Mouse (Mus musculus) forebrain, embryonic 14.5 days (tissue): ENCODE data around the gene Hnrnpf. TPM values are rescaled to one million over a fixed set of nuclear protein-coding genes. Genes with fewer than 3 reads are reported as not detected.
A peak's percentile ranks its signal among the peaks of the same experiment; 100 is the strongest.

Source experiments
- ATAC-seq: fragments of 200-750 bp; cut with Nextera tagmentation; 2 replicates; pipeline ENCODE4 v1.8.0; 2017; ENCODE audit warnings: mild to moderate bottlenecking, moderate library complexity
- DNase-seq: peaks from one replicate; pipeline ENCODE4 v3.0.0-alpha.2; 2015; ENCODE audit warnings: low spot score
- H3K27ac ChIP-seq: fragments of 300-500 bp; sonication (generic); 2 replicates; pipeline ENCODE4 v1.5.1; 2014; ENCODE audit warnings: low read depth, mild to moderate bottlenecking, control low read depth, low read length, moderate library complexity
- H3K27me3 ChIP-seq: fragments of 300-500 bp; sonication (generic); replicated peaks from 2 replicates; pipeline ENCODE4 v1.6.1; 2014; ENCODE audit warnings: low read length, control low read depth, mixed read lengths; ENCODE audit not compliant: control insufficient read depth, insufficient read depth
- H3K36me3 ChIP-seq: fragments of 300-500 bp; sonication (generic); 2 replicates; pipeline ENCODE4 v1.6.1; 2014; ENCODE audit warnings: low read length, control low read depth; ENCODE audit not compliant: control insufficient read depth, insufficient read depth
- H3K4me1 ChIP-seq: fragments of 300-500 bp; sonication (generic); 2 replicates; pipeline ENCODE4 v1.6.1; 2014; ENCODE audit warnings: antibody characterized with exemption, low read length, control low read depth; ENCODE audit not compliant: control insufficient read depth, insufficient read depth
- H3K4me2 ChIP-seq: fragments of 300-500 bp; sonication (generic); 2 replicates; pipeline ENCODE4 v1.6.1; 2014; ENCODE audit warnings: mild to moderate bottlenecking, control low read depth, low read length
- H3K4me3 ChIP-seq: fragments of 300-500 bp; sonication (generic); 2 replicates; pipeline ENCODE4 v1.5.1; 2014; ENCODE audit warnings: low read depth, low read length, control low read depth
- H3K9ac ChIP-seq: fragments of 300-500 bp; sonication (generic); 2 replicates; pipeline ENCODE4 v1.6.1; 2014; ENCODE audit warnings: mild to moderate bottlenecking, low read length, control low read depth, moderate library complexity
- H3K9me3 ChIP-seq: fragments of 300-500 bp; sonication (generic); replicated peaks from 2 replicates; pipeline ENCODE4 v1.6.1; 2016; ENCODE audit warnings: low read length, control low read depth, mixed read lengths; ENCODE audit not compliant: control insufficient read depth
- WGBS: fragments of 180-500 bp; shearing (Covaris S2); extraction: QIAGEN DNeasy Blood & Tissue Kit; methylation state at CpG from one replicate; pipeline ENCODE4 v1.1.7; 2014; 5-methylcytosine and 5-hydroxymethylcytosine counted together
- polyA plus RNA-seq: library from polyadenylated mRNA; unstranded; fragments of >200 nt; fragmentation: Nextera tagmentation; extraction: Ambion mirVana; gene quantifications from 2 replicates; pipeline ENCODE4 v1.2.1, GENCODE M21; 2014

The Hnrnpf gene
- polyA plus RNA-seq, 1 experiment from 2014 or later: 433 TPM

- ATAC-seq (no peak), DNase-seq (no peak)
- Histone ChIP-seq H3K27ac (no peak overlapping the region), H3K36me3 (no peaks in the 10 kb centered on the region), H3K9me3 (no peaks in the 10 kb centered on the region), H3K4me2 (no peak overlapping the region), H3K27me3 (no peaks in the 10 kb centered on the region), H3K4me1 (peaks cover 11% of the 10 kb centered on the region), H3K4me3 (no peak overlapping the region), H3K9ac (no peak overlapping the region)
- 79% methylated on average over 3 of the region's 3 CpGs for WGBS
These were observed 3.7 kb downstream of the Hnrnpf start for GRCm38 (mm10) chr6:117903836-117904235.

- Histone ChIP-seq H3K36me3 (no peaks in the 10 kb centered on the region), H3K4me1 (peaks cover 13% of the 10 kb centered on the region), H3K4me2 (peak overlapping the region; percentile 60), H3K27ac (no peak overlapping the region), H3K4me3 (peak overlapping the region; percentile 89), H3K27me3 (no peaks in the 10 kb centered on the region), H3K9ac (peak overlapping the region; percentile 69; the same call in 1 of the 2 replicates), H3K9me3 (no peaks in the 10 kb centered on the region)
- ATAC-seq (no peak), DNase-seq (no peak)
- 34% methylated on average over 4 of the region's 4 CpGs for WGBS
These were observed 5.3 kb downstream of the Hnrnpf start for GRCm38 (mm10) chr6:117905260-117905930.

GRCm38 (mm10) chr6:117906015-117906531 lies 5.9 kb downstream of the Hnrnpf start:
- Histone ChIP-seq H3K36me3 (no peaks in the 10 kb centered on the region), H3K4me2 (peak overlapping the region; percentile 60), H3K9me3 (no peaks in the 10 kb centered on the region), H3K27me3 (no peaks in the 10 kb centered on the region), H3K4me3 (peak overlapping the region; percentile 89), H3K9ac (peak overlapping the region; percentile 69), H3K27ac (peak overlapping the region; percentile 59), H3K4me1 (peaks cover 13% of the 10 kb centered on the region)
- under 1% methylated on average over 25 of the region's 25 CpGs for WGBS
- peak; percentile 30 for ATAC-seq
- no peak for DNase-seq

- under 1% methylated on average over 59 of the region's 68 CpGs for WGBS
These were observed 6.6 kb downstream of the Hnrnpf start for GRCm38 (mm10) chr6:117906590-117907271.

GRCm38 (mm10) chr6:117907301-117907978 lies 7.3 kb downstream of the Hnrnpf start:
- Histone ChIP-seq H3K9me3 (no peaks in the 10 kb centered on the region), H3K27me3 (no peaks in the 10 kb centered on the region)
- WGBS: under 1% methylated on average over 67 of the region's 77 CpGs

More at GRCm38 (mm10) chr6:117906590-117907271, 6.6 kb downstream of the Hnrnpf start:
- ATAC-seq (peak; percentile 99), DNase-seq (peak; percentile 99)
- Histone ChIP-seq H3K4me1 (peaks cover 13% of the 10 kb centered on the region), H3K27ac (peak overlapping the region; percentile 88), H3K4me2 (peak overlapping the region; percentile 98), H3K36me3 (no peaks in the 10 kb centered on the region), H3K4me3 (peak overlapping the region; percentile 89), H3K9ac (peak overlapping the region; percentile 82), H3K9me3 (no peaks in the 10 kb centered on the region), H3K27me3 (no peaks in the 10 kb centered on the region)

GRCm38 (mm10) chr6:117907979-117908355 lies 7.8 kb downstream of the Hnrnpf start:
- Histone ChIP-seq H3K4me1 (peaks cover 13% of the 10 kb centered on the region), H3K9ac (peak overlapping the region; percentile 82), H3K27ac (peak overlapping the region; percentile 88; the same call in 1 of the 2 replicates), H3K4me3 (peak overlapping the region; percentile 89), H3K4me2 (peak overlapping the region; percentile 98), H3K9me3 (no peaks in the 10 kb centered on the region), H3K36me3 (no peaks in the 10 kb centered on the region), H3K27me3 (no peaks in the 10 kb centered on the region)
- 0% methylated on average over 26 of the region's 26 CpGs for WGBS
- no peak for ATAC-seq
- DNase-seq: no peak

More at GRCm38 (mm10) chr6:117907301-117907978, 7.3 kb downstream of the Hnrnpf start:
- Histone ChIP-seq H3K27ac (peak overlapping the region; percentile 88), H3K4me3 (peak overlapping the region; percentile 89), H3K4me2 (peak overlapping the region; percentile 98), H3K36me3 (no peaks in the 10 kb centered on the region), H3K9ac (peak overlapping the region; percentile 82), H3K4me1 (peaks cover 13% of the 10 kb centered on the region)
- ATAC-seq (peak; percentile 52), DNase-seq (peak; percentile 83)

GRCm38 (mm10) chr6:117908424-117908900 lies 8.3 kb downstream of the Hnrnpf start:
- no peak for DNase-seq
- Histone ChIP-seq H3K4me1 (peaks cover 13% of the 10 kb centered on the region), H3K9ac (peak overlapping the region; percentile 82), H3K27ac (no peak overlapping the region), H3K4me2 (peak overlapping the region; percentile 98), H3K36me3 (no peaks in the 10 kb centered on the region), H3K9me3 (no peaks in the 10 kb centered on the region), H3K4me3 (peak overlapping the region; percentile 89), H3K27me3 (no peaks in the 10 kb centered on the region)
- under 1% methylated on average over 14 of the region's 14 CpGs for WGBS
- no peak for ATAC-seq

GRCm38 (mm10) chr6:117910120-117910661 lies 10.1 kb downstream of the Hnrnpf start:
- DNase-seq: no peak
- no peak for ATAC-seq
- Histone ChIP-seq H3K27ac (no peak overlapping the region), H3K36me3 (no peaks in the 10 kb centered on the region), H3K4me1 (peaks cover 13% of the 10 kb centered on the region), H3K27me3 (no peaks in the 10 kb centered on the region), H3K9ac (no peak overlapping the region), H3K9me3 (no peaks in the 10 kb centered on the region), H3K4me3 (no peak overlapping the region), H3K4me2 (no peak overlapping the region)
- WGBS: 91% methylated on average over 6 of the region's 6 CpGs
